ENCODE assay signal across 29 mouse cellular contexts in genomic region chr12:37005262-37005661, GRCm38 (mm10).
DNase-seq lines count a peak whose midpoint lies in the region; ATAC-seq and TF ChIP-seq lines count a peak whose summit lies in the region.
"Had no signal": no experiment of that assay in that cellular context is flagged by ENCODE, and none has a peak within 500 bp of the region (broad histone marks: within the 10 kb centered on the region; RNA-seq: fewer than 3 reads in every experiment).

No protein-coding gene starts in this region.

- no peak for ATAC-seq in lung, postnatal 0 days
- ATAC-seq: activated CD4-positive, CD25-positive, alpha-beta regulatory T cell, adult 4 months; CD4-positive, CD25-positive, alpha-beta regulatory T cell, adult 4 months; forebrain, embryonic 14.5 days; forebrain, embryonic 16.5 days; Patski had no signal

- no peak overlapping the region for H3K27ac ChIP-seq in lung, postnatal 0 days (ENCODE audit: low read length)
- no peak overlapping the region for H3K27ac ChIP-seq in limb, embryonic 10.5 days
- H3K27ac ChIP-seq: embryonic facial prominence, embryonic 13.5 days; embryonic facial prominence, embryonic 15.5 days; forebrain, embryonic 10.5 days; forebrain, embryonic 12.5 days had no signal

- no peaks in the 10 kb centered on the region for H3K4me1 ChIP-seq in lung, postnatal 0 days (ENCODE audit: insufficient read depth, low read depth, low read length)
- H3K4me1 ChIP-seq in lung, adult 2 months (ENCODE audit: control insufficient read depth, insufficient read depth, low read length) = no peaks in the 10 kb centered on the region
- H3K4me1 ChIP-seq in limb, embryonic 10.5 days = no peaks in the 10 kb centered on the region
- H3K4me1 ChIP-seq: embryonic facial prominence, embryonic 13.5 days; embryonic facial prominence, embryonic 15.5 days; forebrain, embryonic 10.5 days; forebrain, embryonic 12.5 days had no signal

- H3K36me3 ChIP-seq in lung, postnatal 0 days (ENCODE audit: insufficient read depth, low read length) = no peaks in the 10 kb centered on the region
- no peaks in the 10 kb centered on the region for H3K36me3 ChIP-seq in myocyte (ENCODE audit: control insufficient read depth, insufficient read depth)
- no peaks in the 10 kb centered on the region for H3K36me3 ChIP-seq in limb, embryonic 10.5 days
- H3K36me3 ChIP-seq: embryonic facial prominence, embryonic 13.5 days; embryonic facial prominence, embryonic 15.5 days; forebrain, embryonic 10.5 days; forebrain, embryonic 12.5 days; G1E had no signal

- no peak overlapping the region for H3ac ChIP-seq in myocyte (ENCODE audit: control insufficient read depth, insufficient read length)

- TF ChIP-seq POLR2A in lung, adult 2 months (IDR thresholded peaks at IDR 0.05; ENCODE audit: borderline replicate concordance, extremely low read depth, low read depth, low read length) = no peak
- no peak for TF ChIP-seq POLR2A in myocyte (IDR thresholded peaks at IDR 0.05; ENCODE audit: insufficient read length, low read depth)

- no peak overlapping the region for H3K4me3 ChIP-seq in lung, postnatal 0 days (ENCODE audit: low read depth, low read length)
- H3K4me3 ChIP-seq in lung, adult 2 months (replicated peaks; ENCODE audit: extremely low read depth, low read depth, low read length) = no peak overlapping the region
- no peak overlapping the region for H3K4me3 ChIP-seq in myocyte
- no peak overlapping the region for H3K4me3 ChIP-seq in limb, embryonic 10.5 days
- H3K4me3 ChIP-seq: embryonic facial prominence, embryonic 13.5 days; embryonic facial prominence, embryonic 15.5 days; erythroblast, embryonic 14.5 days; forebrain, embryonic 10.5 days; forebrain, embryonic 12.5 days had no signal

- peak; percentile 20 for DNase-seq in lung, postnatal 0 days (ENCODE audit: low spot score)
- DNase-seq in lung, adult 2 months = no peak
- peak; percentile 21 for DNase-seq in lung, postnatal 10 days
- DNase-seq in lung, postnatal 25 days (ENCODE audit: low spot score) = peak; percentile 10
- DNase-seq in limb, embryonic 10.5 days (ENCODE audit: low spot score) = no peak
- no peak for DNase-seq in heart, postnatal 25 days (ENCODE audit: low spot score)
- DNase-seq in adrenal gland, adult 2 months = no peak
- DNase-seq: adrenal gland, postnatal 10 days; adrenal gland, postnatal 25 days; cerebellum, adult 11 months; cerebellum, adult 18-20 months; cerebellum, adult 8-10 months; cerebellum, adult 9-11 months; cerebellum, postnatal 14 days; cerebellum, postnatal 36 days; embryo, embryonic 11 days had no signal

- intact Hi-C loops in heart, postnatal 25 days (cut with DNase I) = loop anchor here (5.0 kb wide), 1 partner anchor 33 kb away; no protein-coding TSS in a partner anchor

- no peak overlapping the region for H3K4me2 ChIP-seq in lung, postnatal 0 days (replicated peaks; ENCODE audit: low read depth, low read length)
- H3K4me2 ChIP-seq in myocyte (ENCODE audit: low read depth) = no peak overlapping the region
- H3K4me2 ChIP-seq: embryonic facial prominence, embryonic 13.5 days; embryonic facial prominence, embryonic 15.5 days; forebrain, embryonic 12.5 days had no signal

- H3K9me3 ChIP-seq in lung, postnatal 0 days (ENCODE audit: low read length) = no peaks in the 10 kb centered on the region
- H3K9me3 ChIP-seq in limb, embryonic 10.5 days (replicated peaks) = no peaks in the 10 kb centered on the region
- H3K9me3 ChIP-seq: embryonic facial prominence, embryonic 13.5 days; embryonic facial prominence, embryonic 15.5 days; forebrain, embryonic 10.5 days; forebrain, embryonic 12.5 days; G1E had no signal

- H3K27me3 ChIP-seq in lung, postnatal 0 days (replicated peaks; ENCODE audit: insufficient read depth, low read length) = no peaks in the 10 kb centered on the region
- H3K27me3 ChIP-seq in myocyte (ENCODE audit: control insufficient read depth, insufficient read depth, insufficient read length) = no peaks in the 10 kb centered on the region
- H3K27me3 ChIP-seq in limb, embryonic 10.5 days (ENCODE audit: low read depth, poor library complexity, severe bottlenecking) = no peaks in the 10 kb centered on the region
- H3K27me3 ChIP-seq: CH12.LX; embryonic facial prominence, embryonic 13.5 days; embryonic facial prominence, embryonic 15.5 days; forebrain, embryonic 12.5 days had no signal

- TF ChIP-seq CTCF in lung, postnatal 0 days (IDR thresholded peaks at IDR 0.05) = no peak
- TF ChIP-seq CTCF in lung, adult 2 months (IDR thresholded peaks at IDR 0.05; ENCODE audit: insufficient read depth, low read length) = no peak

- no peak for TF ChIP-seq EP300 in lung, postnatal 0 days (IDR thresholded peaks at IDR 0.05)

- 60% methylated on average over 1 of the region's 1 CpGs for WGBS in lung, postnatal 0 days
- 70% methylated on average over 1 of the region's 1 CpGs for WGBS in lung, adult 2 months
- 86% methylated on average over 1 of the region's 1 CpGs for WGBS in limb, embryonic 10.5 days

- H3K9ac ChIP-seq in lung, postnatal 0 days (replicated peaks; ENCODE audit: low read depth) = no peak overlapping the region
- H3K9ac ChIP-seq: embryonic facial prominence, embryonic 13.5 days; embryonic facial prominence, embryonic 15.5 days; forebrain, embryonic 12.5 days had no signal

- no peaks in the 10 kb centered on the region for H3K79me2 ChIP-seq in myocyte (ENCODE audit: control insufficient read depth, insufficient read depth)

TF ChIP-seq in myocyte, 11 proteins besides CTCF, POLR2A, EP300 and RAD21:
- TF ChIP-seq POLR2AphosphoS2 (IDR thresholded peaks at IDR 0.05; ENCODE audit: insufficient read length, low read depth) (no peak), SRF (IDR thresholded peaks at IDR 0.05; ENCODE audit: control insufficient read depth, insufficient read length, low read depth) (no peak), MYOD1 (IDR thresholded peaks at IDR 0.05; ENCODE audit: control insufficient read depth in 1 of 3, insufficient read length in 2 of 3, low read depth in 2 of 3) (peak in 1 of 3 experiments; percentile 50), CEBPB (IDR thresholded peaks at IDR 0.05; ENCODE audit: insufficient read depth, poor library complexity, severe bottlenecking) (peak; percentile 89)

Comparison
In these comparisons a context has a peak if more than half of its experiments do, and no peak if none do; other contexts are left out.
1. DNase-seq: peak in lung, postnatal 0 days (single experiment), lung, postnatal 10 days (single experiment) and lung, postnatal 25 days (single experiment); none in lung, adult 2 months (single experiment), limb, embryonic 10.5 days (single experiment), heart, postnatal 25 days (single experiment) and adrenal gland, adult 2 months (single experiment).